Mouse (Mus musculus): ENCODE data around the gene Spata2.

DNA sequence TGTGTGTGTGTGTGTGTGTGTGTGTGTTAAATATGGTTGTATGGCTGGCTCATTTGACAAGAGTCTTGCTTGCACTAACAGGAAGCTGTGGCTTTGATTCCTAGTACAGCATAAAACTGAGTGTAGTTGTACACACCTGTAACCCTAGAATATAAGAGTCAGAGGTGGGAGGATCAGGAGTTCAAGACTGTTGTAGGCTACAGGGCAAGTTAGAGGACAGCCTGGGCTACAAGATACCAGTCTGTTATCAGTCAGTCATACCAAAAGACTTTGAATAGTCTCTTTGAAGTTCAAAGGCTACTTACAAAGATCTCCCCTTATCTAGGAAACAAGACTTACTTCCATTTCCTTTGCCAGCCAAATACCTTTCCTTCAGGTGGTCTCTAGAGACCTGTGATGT lies 41.2 kb upstream of the Spata2 start:
- no peak for TF ChIP-seq CTCF (IDR thresholded peaks at IDR 0.05; ENCODE audit: low read depth, low read length)
- TF ChIP-seq EP300 (IDR thresholded peaks at IDR 0.05; ENCODE audit: insufficient read depth, low read depth, low read length), result no peak
- no peak for TF ChIP-seq POLR2A (IDR thresholded peaks at IDR 0.05; ENCODE audit: insufficient read depth, low read length)
